Mouse (Mus musculus): ENCODE measurements at regions not wholly inside any gene's neighbourhood (a gene's known extent, or its start where the extent isn't known, plus 50 kb on each side); places are given as distances from the start of the nearest gene placed in this dataset.

- peaks cover 12% of the 10 kb centered on the region; the same call in 1 of the 2 replicates for H3K4me1 ChIP-seq (ENCODE audit: control insufficient read depth, insufficient read depth, insufficient read length, low read length)
- no peaks in the 10 kb centered on the region for H3K36me3 ChIP-seq (ENCODE audit: control insufficient read depth, insufficient read depth, low read length)
- no peaks in the 10 kb centered on the region for H3K27me3 ChIP-seq (ENCODE audit: control insufficient read depth, insufficient read depth, low read length)
Measured at GRCm38 (mm10) chr10:96442165-96442564, 174.6 kb upstream of the Btg1 start.

GRCm38 (mm10) chr10:96450266-96450665, 166.5 kb upstream of the Btg1 start:
- TF ChIP-seq POLR2A (IDR thresholded peaks at IDR 0.05; ENCODE audit: low read depth, low read length), result no peak
- TF ChIP-seq CTCF (IDR thresholded peaks at IDR 0.05; ENCODE audit: extremely low read depth, insufficient read length, insufficient replicate concordance, low read depth, low read length), result no peak
- no peaks in the 10 kb centered on the region for H3K36me3 ChIP-seq (ENCODE audit: control insufficient read depth, insufficient read depth, low read length)
- H3K27me3 ChIP-seq (ENCODE audit: control insufficient read depth, insufficient read depth, low read length), result no peaks in the 10 kb centered on the region
- no peak overlapping the region for H3K27ac ChIP-seq (ENCODE audit: insufficient read depth, low read depth, low read length)
- no peaks in the 10 kb centered on the region for H3K4me1 ChIP-seq (ENCODE audit: control insufficient read depth, insufficient read depth, insufficient read length, low read length)
- H3K4me3 ChIP-seq (ENCODE audit: low read depth, low read length), result no peak overlapping the region
- WGBS, result 96% methylated on average over 4 of the region's 4 CpGs

More at GRCm38 (mm10) chr10:96442165-96442564, 174.6 kb upstream of the Btg1 start:
- H3K27ac ChIP-seq (ENCODE audit: insufficient read depth, low read depth, low read length), result no peak overlapping the region
- TF ChIP-seq POLR2A (IDR thresholded peaks at IDR 0.05; ENCODE audit: low read depth, low read length) (no peak), CTCF (IDR thresholded peaks at IDR 0.05; ENCODE audit: extremely low read depth, insufficient read length, insufficient replicate concordance, low read depth, low read length) (no peak)
- H3K4me3 ChIP-seq (ENCODE audit: low read depth, low read length), result no peak overlapping the region

DNA sequence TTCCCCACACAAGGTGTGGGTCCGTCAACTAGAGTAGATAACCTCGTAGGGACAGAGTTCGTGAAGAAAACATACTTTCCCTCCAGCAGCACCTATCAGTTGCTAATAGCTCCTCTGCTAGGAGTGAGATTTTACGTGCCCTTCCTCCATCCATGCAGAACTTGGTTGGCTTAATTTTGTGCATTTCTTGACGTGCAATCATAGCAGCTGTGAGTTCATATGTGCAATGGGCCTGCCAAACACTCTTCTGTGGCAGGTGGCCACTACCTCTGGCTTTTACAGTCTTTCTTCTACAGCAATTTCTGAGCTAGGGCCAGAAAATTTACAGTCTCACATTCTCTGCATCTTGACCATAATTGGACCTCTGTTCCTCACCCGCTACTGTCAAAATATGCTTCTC, 161.9 kb upstream of the Btg1 start:
- no peaks in the 10 kb centered on the region for H3K36me3 ChIP-seq (ENCODE audit: control insufficient read depth, insufficient read depth, low read length)
- no peaks in the 10 kb centered on the region for H3K4me1 ChIP-seq (ENCODE audit: control insufficient read depth, insufficient read depth, insufficient read length, low read length)
- TF ChIP-seq CTCF (IDR thresholded peaks at IDR 0.05; ENCODE audit: extremely low read depth, insufficient read length, insufficient replicate concordance, low read depth, low read length), result no peak
- no peak for TF ChIP-seq POLR2A (IDR thresholded peaks at IDR 0.05; ENCODE audit: low read depth, low read length)
- 85% methylated on average over 6 of the region's 6 CpGs for WGBS
- H3K4me3 ChIP-seq (ENCODE audit: low read depth, low read length), result no peak overlapping the region
- H3K27ac ChIP-seq (ENCODE audit: insufficient read depth, low read depth, low read length), result no peak overlapping the region
- no peaks in the 10 kb centered on the region for H3K27me3 ChIP-seq (ENCODE audit: control insufficient read depth, insufficient read depth, low read length)

DNA sequence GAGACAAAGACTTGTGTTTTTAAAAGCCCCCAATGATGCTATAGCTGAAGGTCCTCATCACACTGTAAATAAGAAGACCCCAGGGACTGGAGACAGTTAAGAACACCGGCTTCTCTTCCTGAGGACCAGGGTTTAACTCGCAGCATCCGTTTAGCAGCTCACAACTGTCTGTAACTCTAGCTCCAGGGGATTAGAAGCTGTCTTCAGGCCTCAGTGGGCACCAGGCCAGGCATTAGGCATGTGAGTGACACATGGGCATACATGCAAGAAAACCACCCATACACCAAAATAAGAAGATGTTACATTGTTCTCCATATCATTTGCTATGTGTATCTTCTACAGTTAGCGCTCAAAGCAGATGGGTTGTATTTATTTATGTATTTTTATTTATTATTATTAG, 158.3 kb upstream of the Btg1 start:
- Histone ChIP-seq H3K4me3 (ENCODE audit: low read depth, low read length) (no peak overlapping the region), H3K4me1 (ENCODE audit: control insufficient read depth, insufficient read depth, insufficient read length, low read length) (no peaks in the 10 kb centered on the region), H3K27ac (ENCODE audit: insufficient read depth, low read depth, low read length) (no peak overlapping the region), H3K36me3 (ENCODE audit: control insufficient read depth, insufficient read depth, low read length) (no peaks in the 10 kb centered on the region), H3K27me3 (ENCODE audit: control insufficient read depth, insufficient read depth, low read length) (no peaks in the 10 kb centered on the region)
- TF ChIP-seq CTCF (IDR thresholded peaks at IDR 0.05; ENCODE audit: extremely low read depth, insufficient read length, insufficient replicate concordance, low read depth, low read length) (no peak), POLR2A (IDR thresholded peaks at IDR 0.05; ENCODE audit: low read depth, low read length) (no peak)
- 95% methylated on average over 4 of the region's 4 CpGs for WGBS

DNA sequence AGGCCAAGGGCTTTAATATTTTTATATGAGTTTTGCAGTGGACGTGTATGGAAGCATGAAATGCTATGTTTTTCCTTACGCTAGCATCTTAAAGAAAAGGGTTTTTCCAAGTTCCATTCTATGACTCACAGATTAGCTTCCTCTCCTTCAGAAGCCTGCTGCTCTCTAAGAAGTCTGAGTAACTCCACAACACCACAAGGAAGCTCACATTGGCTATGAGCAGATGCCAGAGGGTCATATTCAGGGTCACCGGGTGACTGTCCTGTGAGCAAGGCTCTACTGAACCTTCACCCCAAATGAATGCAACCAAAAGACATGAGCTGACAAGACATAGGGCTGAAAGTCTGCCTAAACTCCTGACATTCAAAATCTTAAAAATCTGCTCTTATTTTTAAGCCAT, 157.6 kb upstream of the Btg1 start:
- Histone ChIP-seq H3K36me3 (ENCODE audit: control insufficient read depth, insufficient read depth, low read length) (no peaks in the 10 kb centered on the region), H3K4me3 (ENCODE audit: low read depth, low read length) (no peak overlapping the region), H3K27ac (ENCODE audit: insufficient read depth, low read depth, low read length) (no peak overlapping the region), H3K27me3 (ENCODE audit: control insufficient read depth, insufficient read depth, low read length) (no peaks in the 10 kb centered on the region), H3K4me1 (ENCODE audit: control insufficient read depth, insufficient read depth, insufficient read length, low read length) (no peaks in the 10 kb centered on the region)
- WGBS, result 78% methylated on average over 3 of the region's 3 CpGs
- TF ChIP-seq CTCF (IDR thresholded peaks at IDR 0.05; ENCODE audit: extremely low read depth, insufficient read length, insufficient replicate concordance, low read depth, low read length), result no peak
- TF ChIP-seq POLR2A (IDR thresholded peaks at IDR 0.05; ENCODE audit: low read depth, low read length), result no peak

GRCm38 (mm10) chr10:96460151-96460550, 156.7 kb upstream of the Btg1 start:
- no peaks in the 10 kb centered on the region for H3K4me1 ChIP-seq (ENCODE audit: control insufficient read depth, insufficient read depth, insufficient read length, low read length)
- WGBS, result 56% methylated on average over 9 of the region's 9 CpGs
- no peaks in the 10 kb centered on the region for H3K27me3 ChIP-seq (ENCODE audit: control insufficient read depth, insufficient read depth, low read length)
- H3K4me3 ChIP-seq (ENCODE audit: low read depth, low read length), result no peak overlapping the region
- TF ChIP-seq POLR2A (IDR thresholded peaks at IDR 0.05; ENCODE audit: low read depth, low read length) (no peak), CTCF (IDR thresholded peaks at IDR 0.05; ENCODE audit: extremely low read depth, insufficient read length, insufficient replicate concordance, low read depth, low read length) (no peak)
- no peak overlapping the region for H3K27ac ChIP-seq (ENCODE audit: insufficient read depth, low read depth, low read length)
- no peaks in the 10 kb centered on the region for H3K36me3 ChIP-seq (ENCODE audit: control insufficient read depth, insufficient read depth, low read length)

GRCm38 (mm10) chr10:96460617-96461338, 156.0 kb upstream of the Btg1 start:
- H3K36me3 ChIP-seq (ENCODE audit: control insufficient read depth, insufficient read depth, low read length), result no peaks in the 10 kb centered on the region

More at GRCm38 (mm10) chr10:96460617-96461338, 156.0 kb upstream of the Btg1 start:
- H3K27ac ChIP-seq (ENCODE audit: insufficient read depth, low read depth, low read length), result no peak overlapping the region
- TF ChIP-seq CTCF (IDR thresholded peaks at IDR 0.05; ENCODE audit: extremely low read depth, insufficient read length, insufficient replicate concordance, low read depth, low read length) (no peak), POLR2A (IDR thresholded peaks at IDR 0.05; ENCODE audit: low read depth, low read length) (no peak)
- H3K4me1 ChIP-seq (ENCODE audit: control insufficient read depth, insufficient read depth, insufficient read length, low read length), result no peaks in the 10 kb centered on the region
- 83% methylated on average over 10 of the region's 10 CpGs for WGBS
- H3K27me3 ChIP-seq (ENCODE audit: control insufficient read depth, insufficient read depth, low read length), result no peaks in the 10 kb centered on the region
- H3K4me3 ChIP-seq (ENCODE audit: low read depth, low read length), result no peak overlapping the region
